Mouse (Mus musculus): ENCODE results near the gene Rps27.

DNA sequence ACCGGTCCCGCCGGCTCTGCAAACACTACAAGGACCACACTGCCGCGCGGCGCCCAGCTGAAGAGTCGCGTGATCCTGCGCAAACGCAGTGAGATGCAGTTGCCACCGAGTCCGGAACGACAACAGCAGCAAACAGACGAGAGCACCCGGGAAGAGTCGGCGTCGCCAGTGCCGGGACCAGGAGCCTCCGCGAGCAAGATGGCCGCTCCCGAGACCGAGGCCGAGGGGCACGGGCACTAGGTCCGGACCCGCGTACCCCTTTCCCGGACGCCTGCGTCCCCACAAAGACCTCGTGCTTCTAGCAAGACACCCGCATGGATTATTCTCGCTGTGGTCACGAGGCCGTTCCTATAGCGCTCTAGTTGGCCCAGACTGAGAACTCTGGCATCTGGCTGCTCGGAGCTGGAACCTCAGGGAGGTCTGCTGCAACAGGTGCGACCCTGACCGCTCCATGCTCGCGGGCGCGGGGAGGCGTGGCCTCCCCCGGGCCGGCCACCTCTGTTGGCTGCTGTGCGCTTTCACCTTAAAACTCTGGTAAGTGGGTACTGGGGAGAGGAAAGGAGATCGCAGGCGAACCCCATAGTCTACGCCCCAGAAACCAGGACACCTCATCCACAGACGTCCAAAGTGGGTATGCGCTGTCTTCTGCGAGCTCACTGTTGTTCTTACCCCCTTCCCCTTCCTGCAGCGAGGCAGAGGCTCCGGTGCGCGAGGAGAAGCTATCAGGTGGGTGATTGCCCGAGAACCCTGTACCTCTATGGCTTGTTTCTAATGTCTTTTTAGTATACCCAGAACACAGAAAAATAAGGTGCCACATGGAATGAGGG is 18.3 kb upstream of the Rps27 start, which contains the start of gene Jtb:
- TF ChIP-seq CTCF (IDR thresholded peaks at IDR 0.05), result peak; percentile 33
- no peak for TF ChIP-seq EP300 (IDR thresholded peaks at IDR 0.05)
